Mouse (Mus musculus) MN1 (cell line): ENCODE measurements around the gene Notch2.

Experiments used
- DNase-seq: peaks from one replicate; pipeline ENCODE4 v3.0.0-alpha.2; 2016; ENCODE audit warnings: low spot score

The Notch2 gene

GRCm38 (mm10) chr3:97994818-97995217, 18.5 kb upstream of the Notch2 start:
- no peak for DNase-seq

GRCm38 (mm10) chr3:97998349-97998748, 15.0 kb upstream of the Notch2 start:
- DNase-seq = no peak

- DNase-seq = no peak
Measured at GRCm38 (mm10) chr3:98003558-98003957, 9.8 kb upstream of the Notch2 start.

GRCm38 (mm10) chr3:98004231-98004630, 9.1 kb upstream of the Notch2 start:
- DNase-seq = no peak

- DNase-seq = no peak
Measured at GRCm38 (mm10) chr3:98005306-98005705, 8.0 kb upstream of the Notch2 start.

- DNase-seq = no peak
Measured at GRCm38 (mm10) chr3:98006046-98006691, 7.2 kb upstream of the Notch2 start.

- DNase-seq = no peak
Measured at GRCm38 (mm10) chr3:98006973-98007372, 6.4 kb upstream of the Notch2 start.

GRCm38 (mm10) chr3:98008143-98008542, 5.2 kb upstream of the Notch2 start:
- no peak for DNase-seq

- DNase-seq = no peak
Measured at GRCm38 (mm10) chr3:98009190-98009840, 4.0 kb upstream of the Notch2 start.

- DNase-seq = no peak
Measured at GRCm38 (mm10) chr3:98013086-98013400, 284 bp upstream of the Notch2 start.

- DNase-seq = no peak
Measured at GRCm38 (mm10) chr3:98015205-98016171, 2.2 kb downstream of the Notch2 start.

GRCm38 (mm10) chr3:98016901-98017591, 3.7 kb downstream of the Notch2 start:
- no peak for DNase-seq

GRCm38 (mm10) chr3:98018187-98018586, 4.9 kb downstream of the Notch2 start:
- DNase-seq = no peak

GRCm38 (mm10) chr3:98020431-98021229, 7.3 kb downstream of the Notch2 start:
- DNase-seq = no peak

GRCm38 (mm10) chr3:98024288-98024848, 11.0 kb downstream of the Notch2 start:
- peak; percentile 76 for DNase-seq

- DNase-seq = no peak
Measured at GRCm38 (mm10) chr3:98025521-98025920, 12.2 kb downstream of the Notch2 start.

- DNase-seq = no peak
Measured at GRCm38 (mm10) chr3:98025921-98026880, 12.9 kb downstream of the Notch2 start.

- peak; percentile 68 for DNase-seq
Measured at GRCm38 (mm10) chr3:98027371-98027774, 14.0 kb downstream of the Notch2 start.

GRCm38 (mm10) chr3:98028072-98028471, 14.7 kb downstream of the Notch2 start:
- no peak for DNase-seq

- DNase-seq = no peak
Measured at GRCm38 (mm10) chr3:98028936-98029335, 15.6 kb downstream of the Notch2 start.
